Mouse (Mus musculus) cerebral cortex, adult 2 months (tissue): ENCODE results near the gene Slc37a3.

Experiments
- WGBS: fragments of 180-500 bp; shearing (Covaris S2); methylation state at CpG from one replicate; pipeline ENCODE4 v1.1.7; 2018; 5-methylcytosine and 5-hydroxymethylcytosine counted together

The Slc37a3 gene

DNA sequence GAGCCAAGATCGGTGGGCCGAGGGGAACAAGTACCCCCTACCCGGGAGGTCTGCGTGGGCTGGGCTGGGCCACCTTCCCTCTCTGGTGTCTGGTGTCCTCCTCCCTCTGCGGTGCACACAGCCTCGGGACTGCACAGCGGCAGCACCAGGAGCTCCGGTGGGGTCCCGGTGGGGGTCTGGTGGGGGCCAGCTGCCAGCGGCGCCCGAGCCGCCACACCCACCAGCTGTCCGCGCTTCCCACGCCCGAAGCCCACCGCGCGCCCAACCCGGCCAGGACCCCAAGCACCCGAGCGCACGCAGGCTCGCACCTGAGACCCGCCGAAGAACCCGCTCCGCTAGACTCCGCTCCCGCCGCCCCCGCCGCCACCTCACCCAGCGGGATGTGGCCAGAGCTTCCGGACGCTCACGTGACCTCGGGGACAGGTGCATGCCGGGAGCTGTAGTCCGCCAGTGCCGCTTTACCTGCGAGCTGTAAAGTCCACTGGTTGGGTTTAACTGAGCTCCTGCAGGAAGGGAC lies at the start of gene Slc37a3:
TSS of gene Slc37a3 (minus strand) at position 365 of the 517 bp plus-strand sequence.
- WGBS = under 1% methylated on average over 43 of the region's 43 CpGs

- 86% methylated on average over 4 of the region's 4 CpGs for WGBS
These were observed 49.2 kb upstream of the Slc37a3 start for GRCm38 (mm10) chr6:39426725-39427124.

- WGBS = 97% methylated on average over 2 of the region's 2 CpGs
These were observed 47.7 kb upstream of the Slc37a3 start for GRCm38 (mm10) chr6:39425181-39425580.

- WGBS = 94% methylated on average over 7 of the region's 7 CpGs
These were observed 46.2 kb upstream of the Slc37a3 start for GRCm38 (mm10) chr6:39423686-39424085.

DNA sequence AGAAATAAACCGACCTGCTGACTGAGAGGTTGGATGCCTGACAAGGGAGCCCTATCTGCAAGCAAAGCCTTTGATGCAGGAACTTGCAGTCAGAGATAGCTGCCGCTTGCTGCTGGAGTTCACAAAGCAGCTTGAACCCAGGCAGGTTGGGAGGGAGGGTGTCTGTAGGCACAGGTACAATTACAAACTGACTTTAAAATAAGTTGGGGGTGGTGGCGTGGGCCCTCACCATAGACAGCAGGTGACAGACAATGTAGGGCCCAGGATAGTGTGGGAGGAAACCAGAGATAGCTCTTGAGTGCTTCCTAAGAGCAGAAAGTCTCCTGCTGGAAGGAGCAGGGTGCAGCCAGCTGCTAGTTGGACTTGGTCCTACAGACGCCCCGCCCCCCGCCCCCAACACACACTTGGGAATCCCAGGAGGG lies 45.7 kb upstream of the Slc37a3 start:
- WGBS = 63% methylated on average over 6 of the region's 6 CpGs

DNA sequence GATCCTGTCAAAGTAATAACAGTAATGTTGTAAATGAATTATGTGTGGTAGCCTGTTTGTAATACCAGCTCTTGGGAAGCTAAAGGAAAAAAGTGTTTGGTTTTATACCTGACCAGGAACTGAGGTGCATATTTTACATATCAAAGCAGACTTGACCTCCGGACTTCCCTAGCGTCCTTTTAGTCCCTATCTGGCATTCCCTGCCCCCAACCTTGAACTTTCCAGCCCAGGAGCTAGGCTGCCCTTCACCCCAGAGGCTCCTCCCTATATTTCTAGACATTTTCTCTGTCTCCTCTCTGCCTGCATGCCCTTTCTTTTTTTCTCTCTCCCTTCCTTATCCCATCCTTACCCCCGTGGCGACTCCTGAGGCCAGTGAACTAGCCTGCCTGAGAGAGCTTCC lies 43.4 kb upstream of the Slc37a3 start:
- 55% methylated on average over 4 of the region's 4 CpGs for WGBS

- 1% methylated on average over 82 of the region's 82 CpGs for WGBS
These were observed 42.6 kb upstream of the Slc37a3 start, which contains the start of gene Mkrn1 for GRCm38 (mm10) chr6:39419851-39420721. Mkrn1 (minus strand) TSS chr6:39420462.

DNA sequence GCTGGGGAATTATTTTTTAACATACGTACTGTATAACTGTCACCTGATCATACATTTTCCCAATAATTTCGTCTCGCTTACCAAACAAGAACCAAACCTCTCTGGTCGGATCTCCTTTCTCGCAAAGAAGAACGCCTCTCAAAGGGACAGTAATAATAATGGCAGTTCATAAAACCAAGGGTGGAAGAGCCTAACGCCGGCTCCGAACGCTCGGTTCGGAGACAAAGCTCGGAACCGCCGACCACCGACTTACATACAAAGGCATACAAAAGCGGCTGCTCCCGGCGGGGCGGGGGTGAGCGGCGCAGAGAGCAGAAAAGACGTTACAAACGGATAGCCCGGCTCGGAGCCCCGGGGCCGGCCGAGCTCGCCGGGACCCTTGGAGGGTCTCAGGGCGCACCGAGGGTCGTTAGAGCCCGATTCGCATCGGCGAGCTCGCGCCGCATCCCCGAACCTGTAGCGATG lies 41.9 kb upstream of the Slc37a3 start:
- WGBS = under 1% methylated on average over 43 of the region's 43 CpGs

DNA sequence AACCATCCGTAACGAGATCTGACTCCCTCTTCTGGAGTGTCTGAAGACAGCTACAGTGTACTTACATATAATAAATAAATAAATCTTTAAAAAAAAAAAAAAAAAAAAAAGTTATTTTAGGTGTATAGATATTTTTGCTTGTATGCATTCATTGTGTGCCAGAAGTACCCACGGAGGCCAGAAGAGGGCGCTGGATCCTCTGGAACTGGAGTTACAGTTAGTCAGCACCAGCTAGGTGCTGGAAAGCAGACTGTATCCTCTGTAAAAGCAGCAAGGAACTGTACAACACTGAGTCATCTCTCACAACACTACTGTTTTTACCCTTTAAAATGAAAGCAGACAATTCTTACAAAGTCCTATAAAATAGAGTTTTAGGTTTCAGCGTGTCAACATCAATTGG lies 38.3 kb upstream of the Slc37a3 start:
- 26% methylated on average over 3 of the region's 5 CpGs for WGBS

- 56% methylated on average over 1 of the region's 1 CpGs for WGBS
These were observed 36.6 kb upstream of the Slc37a3 start for GRCm38 (mm10) chr6:39414106-39414505.

GRCm38 (mm10) chr6:39406480-39406879 lies 29.0 kb upstream of the Slc37a3 start:
- 87% methylated on average over 5 of the region's 5 CpGs for WGBS

DNA sequence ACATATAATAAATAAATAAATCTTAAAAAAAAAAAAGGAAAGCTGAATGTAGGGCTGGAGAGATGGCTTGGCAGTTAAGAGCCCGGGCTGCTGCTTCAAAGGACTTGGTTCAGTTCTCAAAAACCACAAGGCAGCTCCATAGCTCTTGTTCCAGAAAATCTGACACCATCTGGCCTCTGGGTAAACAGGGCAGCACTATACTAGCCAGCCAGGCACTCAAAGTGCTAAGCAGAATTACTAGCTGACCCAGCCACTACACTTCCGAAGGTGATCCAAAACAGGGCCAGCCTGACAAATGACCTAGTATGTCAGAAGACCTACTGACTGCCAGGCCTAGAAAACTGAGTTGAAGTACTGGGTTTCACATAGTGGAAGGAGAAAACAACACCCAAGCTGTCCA lies 25.7 kb upstream of the Slc37a3 start:
- 76% methylated on average over 2 of the region's 2 CpGs for WGBS

- WGBS = 69% methylated on average over 7 of the region's 7 CpGs
These were observed 22.9 kb upstream of the Slc37a3 start for GRCm38 (mm10) chr6:39400343-39400742.

- 78% methylated on average over 9 of the region's 9 CpGs for WGBS
These were observed 20.9 kb upstream of the Slc37a3 start for GRCm38 (mm10) chr6:39398342-39398741.

DNA sequence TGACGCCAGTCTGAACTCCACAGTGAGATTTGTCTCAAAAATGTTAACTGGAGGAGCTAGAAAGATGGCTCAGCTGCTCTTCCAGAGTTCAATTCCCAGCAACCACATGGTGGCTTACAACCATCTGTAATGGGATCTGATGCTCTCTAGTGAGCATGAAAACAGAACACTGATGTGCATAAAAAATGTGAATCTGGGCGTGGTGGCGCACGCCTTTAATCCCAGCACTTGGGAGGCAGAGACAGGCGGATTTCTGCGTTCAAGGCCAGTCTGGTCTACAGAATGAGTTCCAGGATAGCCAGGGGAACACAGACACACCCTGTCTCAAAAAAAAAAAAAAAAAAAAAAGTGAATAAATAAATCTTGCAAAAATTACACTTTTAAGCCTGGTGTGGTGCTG lies 19.6 kb upstream of the Slc37a3 start:
- 91% methylated on average over 6 of the region's 6 CpGs for WGBS

DNA sequence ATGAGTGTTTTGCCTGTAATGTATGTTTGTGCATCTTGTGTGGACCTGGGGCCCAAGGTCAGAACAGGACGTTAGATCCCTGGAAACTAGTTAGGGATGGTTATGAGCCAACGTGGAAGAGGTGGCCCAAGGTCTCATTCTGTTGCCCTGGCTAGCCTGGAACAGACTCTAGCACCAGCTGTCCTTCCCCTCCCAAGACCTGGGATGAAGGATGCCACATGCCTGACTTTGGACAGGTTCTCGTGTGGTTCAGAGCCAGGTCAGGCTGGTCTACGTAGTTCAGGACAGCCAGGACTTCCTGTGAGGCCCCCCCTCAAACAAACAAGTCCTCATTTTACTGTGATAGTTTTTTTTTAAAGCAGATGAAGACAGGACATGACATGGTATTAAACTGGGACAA lies 18.4 kb upstream of the Slc37a3 start:
- 83% methylated on average over 4 of the region's 4 CpGs for WGBS

- WGBS = 65% methylated on average over 4 of the region's 4 CpGs
These were observed 18.0 kb upstream of the Slc37a3 start for GRCm38 (mm10) chr6:39395471-39395870.

- WGBS = 88% methylated on average over 2 of the region's 2 CpGs
These were observed 12.5 kb upstream of the Slc37a3 start for GRCm38 (mm10) chr6:39389988-39390387.

DNA sequence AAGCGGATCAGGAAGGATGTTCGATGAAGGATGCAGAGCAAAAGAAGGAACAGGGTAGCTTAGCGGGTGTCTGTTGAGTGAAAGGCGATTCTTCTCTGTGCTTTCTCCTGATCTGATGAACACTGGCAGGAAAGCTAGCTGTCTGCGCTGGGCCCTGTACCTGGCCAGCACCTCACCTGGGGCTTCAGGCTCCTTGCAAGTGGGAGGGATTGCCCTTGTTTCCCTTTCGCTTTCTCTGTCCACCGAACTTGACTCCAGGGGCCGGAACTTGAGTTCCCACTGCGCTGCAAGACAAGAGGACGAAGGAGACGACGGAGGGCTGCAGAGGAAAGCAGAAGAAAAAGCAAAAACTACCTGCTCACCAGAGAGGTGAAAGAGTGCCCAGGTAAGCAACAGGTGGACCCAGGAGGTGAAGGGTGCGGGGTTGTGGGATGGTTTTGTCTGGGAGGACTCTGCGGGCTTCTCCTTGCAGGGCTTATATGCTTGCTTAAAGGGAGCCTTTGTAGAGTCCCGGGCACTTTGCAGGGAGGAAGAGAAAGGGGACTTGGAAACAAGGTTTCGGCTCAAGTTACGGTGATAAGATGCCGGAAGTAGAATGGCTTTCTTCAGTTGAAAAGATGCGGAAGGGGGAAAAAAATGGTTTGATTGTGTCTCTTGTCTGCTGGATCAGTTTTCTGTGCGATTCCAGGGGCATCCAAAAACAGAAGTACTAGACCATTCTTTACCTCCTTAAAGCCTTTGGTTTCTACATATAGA lies 3.8 kb upstream of the Slc37a3 start, which contains the start of gene Rab19:
TSS of gene Rab19 (plus strand) at position 51 of the 756 bp plus-strand sequence.
- WGBS = 39% methylated on average over 20 of the region's 20 CpGs

- 94% methylated on average over 3 of the region's 3 CpGs for WGBS
These were observed 2.8 kb upstream of the Slc37a3 start for GRCm38 (mm10) chr6:39380276-39380675.

- WGBS = 85% methylated on average over 8 of the region's 8 CpGs
These were observed 2.3 kb upstream of the Slc37a3 start for GRCm38 (mm10) chr6:39379749-39380148.

GRCm38 (mm10) chr6:39379224-39379623 lies 1.7 kb upstream of the Slc37a3 start:
- WGBS = 53% methylated on average over 4 of the region's 4 CpGs
